Mouse (Mus musculus) cerebral cortex, adult 2 months (tissue): ENCODE measurements around the gene Slamf1.

Experiments used
- WGBS: fragments of 180-500 bp; shearing (Covaris S2); methylation state at CpG from one replicate; pipeline ENCODE4 v1.1.7; 2018; 5-methylcytosine and 5-hydroxymethylcytosine counted together

Slamf1 gene

DNA sequence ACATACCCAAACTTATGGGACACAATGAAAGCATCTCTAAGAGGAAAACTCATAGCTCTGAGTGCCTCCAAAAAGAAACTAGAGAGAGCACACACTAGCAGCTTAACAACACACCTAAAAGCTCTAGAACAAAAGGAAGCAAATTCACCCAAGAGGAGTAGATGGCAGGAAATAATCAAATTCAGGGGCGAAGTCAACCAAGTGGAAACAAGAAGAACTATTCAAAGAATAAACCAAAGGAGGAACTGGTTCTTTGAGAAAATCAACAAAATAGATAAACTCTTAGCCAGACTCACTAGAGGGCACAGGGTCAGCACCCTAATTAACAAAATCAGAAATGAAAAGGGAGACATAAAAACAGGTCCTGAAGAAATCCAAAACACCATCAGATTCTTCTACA is 44.1 kb downstream of the Slamf1 start:
- WGBS = 86% methylated on average over 1 of the region's 1 CpGs

DNA sequence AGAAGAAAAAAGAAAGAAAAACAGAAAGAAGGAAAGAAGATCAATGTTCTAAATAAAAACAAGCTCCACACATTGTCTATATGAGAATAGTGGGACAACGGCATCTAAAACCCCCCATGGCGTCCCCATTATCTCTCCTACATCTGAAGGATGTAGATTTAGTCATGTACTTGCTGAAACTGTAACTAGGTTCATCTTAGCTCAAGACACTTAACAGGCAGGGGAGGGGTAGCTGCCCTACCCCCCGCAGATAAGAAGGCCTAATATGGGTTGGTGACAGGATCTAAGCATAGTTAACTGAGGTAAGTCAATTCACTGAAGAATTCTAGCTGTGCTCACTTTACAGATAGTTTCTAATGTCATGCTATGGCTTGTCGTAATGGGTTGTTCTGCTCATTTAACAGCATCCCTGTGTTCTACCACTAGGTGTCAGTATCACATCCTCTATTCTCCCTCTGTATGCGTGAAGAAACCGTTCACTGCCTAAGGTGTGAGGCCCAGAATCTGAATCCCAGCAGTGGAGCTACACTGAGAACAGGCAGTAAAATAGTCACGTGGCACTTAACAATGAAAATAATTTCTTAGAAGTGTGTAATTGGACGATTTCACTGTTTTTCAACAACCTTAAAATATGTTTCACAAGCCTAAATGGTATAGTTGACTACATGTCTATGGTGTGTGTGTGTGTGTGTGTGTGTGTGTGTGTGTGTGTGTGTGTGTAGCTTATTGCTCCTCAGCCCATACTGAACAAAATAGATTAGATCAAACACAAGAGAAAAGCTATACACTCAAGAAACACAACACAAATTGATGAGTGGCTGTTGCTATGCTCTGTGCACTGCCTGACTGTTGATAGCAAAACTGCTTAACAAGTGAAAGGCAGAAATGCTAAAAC is 48.9 kb downstream of the Slamf1 start:
- WGBS = 10% methylated on average over 8 of the region's 8 CpGs

DNA sequence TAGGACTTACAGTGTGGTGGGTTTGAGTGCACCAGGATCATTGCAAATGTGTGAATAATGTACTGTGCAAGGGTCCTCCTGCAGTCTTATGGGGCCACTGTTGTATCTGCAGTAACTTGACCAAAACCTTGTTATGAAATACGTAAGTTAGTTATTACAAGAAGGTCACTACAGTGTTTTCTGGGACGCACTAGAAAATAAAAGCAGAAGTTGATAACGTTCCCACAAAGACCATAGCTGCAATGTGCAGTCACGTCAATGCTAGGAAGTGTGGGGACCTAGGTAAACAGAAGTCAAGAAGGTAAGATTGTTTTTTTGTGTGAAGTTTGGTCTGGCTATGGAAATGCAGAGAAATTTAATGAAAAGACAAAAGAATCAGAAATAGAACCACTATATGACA is 50.1 kb downstream of the Slamf1 start:
- WGBS = 94% methylated on average over 4 of the region's 4 CpGs

DNA sequence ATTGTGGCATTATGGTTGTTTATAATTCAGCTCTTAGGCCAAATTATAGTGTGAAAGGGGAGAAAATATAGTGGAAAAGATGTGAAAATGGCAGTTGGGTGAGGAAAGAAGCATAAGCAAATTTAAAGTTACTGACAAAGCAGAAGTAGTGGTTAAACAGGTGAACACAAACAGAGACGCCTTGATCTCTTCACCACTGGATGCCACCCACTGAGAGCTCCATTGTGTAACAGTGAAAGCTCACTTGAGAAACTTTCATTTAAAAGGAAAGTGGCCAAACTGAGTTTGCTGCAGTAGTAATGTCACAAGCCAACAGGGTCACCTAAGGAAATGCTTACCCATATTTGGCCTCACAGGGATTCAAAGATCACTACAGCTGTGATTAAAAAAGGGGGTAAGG is 54.4 kb downstream of the Slamf1 start:
- 53% methylated on average over 1 of the region's 1 CpGs for WGBS

DNA sequence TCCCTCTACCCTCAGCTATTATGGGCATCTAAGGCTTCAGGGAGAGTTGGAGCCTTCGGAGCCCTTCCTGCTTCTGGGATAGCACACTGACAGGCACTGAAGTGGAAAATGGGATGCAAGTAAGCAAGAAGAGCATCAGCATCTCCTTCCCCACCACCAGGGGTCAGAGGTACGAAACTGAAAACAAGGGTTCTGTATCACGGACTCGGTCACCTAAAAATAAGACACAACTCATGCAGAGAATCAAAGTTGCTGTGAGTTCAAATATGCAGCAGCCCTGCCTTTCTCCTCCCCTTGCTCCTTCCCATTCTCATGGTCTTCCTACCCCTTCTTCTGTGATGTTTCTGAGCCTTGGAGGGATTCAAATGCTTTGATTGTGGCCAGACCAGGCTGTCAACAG is 58.5 kb downstream of the Slamf1 start:
- WGBS = 40% methylated on average over 4 of the region's 4 CpGs

DNA sequence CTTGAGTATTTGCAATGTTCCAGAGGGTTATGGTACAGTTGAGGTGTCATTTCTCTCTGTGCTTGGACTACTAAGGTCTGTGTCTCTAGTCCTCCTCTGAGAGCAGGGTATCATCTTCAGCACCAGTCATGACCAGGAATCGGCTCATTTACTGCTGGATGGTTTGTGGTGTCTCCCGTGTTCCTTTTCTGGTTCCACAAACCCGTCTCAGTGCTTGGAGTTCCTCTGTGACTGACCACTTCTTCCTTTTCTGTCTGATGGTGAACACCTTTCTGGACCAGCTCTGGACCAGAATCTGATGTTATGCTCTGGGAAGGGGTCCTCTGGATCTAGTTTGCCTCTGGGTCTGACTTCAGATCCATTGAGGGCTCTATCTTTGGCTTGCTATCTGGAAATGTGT is 72.6 kb downstream of the Slamf1 start, which contains the start of gene Cd84:
Gene Cd84 (plus strand): TSS at position 210 of the 400 bp plus-strand sequence.
- 89% methylated on average over 3 of the region's 3 CpGs for WGBS

DNA sequence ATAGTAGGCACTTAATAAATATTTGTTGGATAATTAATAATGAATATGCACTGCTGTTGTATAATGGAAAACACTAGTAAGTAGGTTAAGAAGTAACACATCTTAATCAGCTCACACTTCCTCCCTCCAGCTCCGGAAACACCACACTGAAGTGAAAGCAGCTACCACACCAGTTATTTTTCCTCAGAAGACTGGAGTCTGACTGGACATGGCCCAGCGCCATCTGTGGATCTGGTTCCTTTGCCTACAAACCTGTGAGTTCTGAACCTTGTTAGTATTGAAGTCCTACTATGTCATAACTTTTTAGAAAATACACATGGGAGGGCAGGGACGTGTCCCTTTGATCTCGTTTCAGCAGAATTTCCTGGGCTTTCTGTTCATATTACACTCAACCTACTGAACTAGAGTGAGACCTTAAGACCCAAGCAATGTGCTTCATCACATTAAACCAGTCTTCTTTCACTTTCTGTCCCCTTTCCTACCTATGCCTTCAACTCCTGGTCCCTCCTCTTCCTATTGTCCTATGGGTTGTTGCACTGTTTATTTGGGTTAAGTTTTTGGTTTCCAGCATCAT is 73.6 kb downstream of the Slamf1 start:
- 79% methylated on average over 4 of the region's 4 CpGs for WGBS

DNA sequence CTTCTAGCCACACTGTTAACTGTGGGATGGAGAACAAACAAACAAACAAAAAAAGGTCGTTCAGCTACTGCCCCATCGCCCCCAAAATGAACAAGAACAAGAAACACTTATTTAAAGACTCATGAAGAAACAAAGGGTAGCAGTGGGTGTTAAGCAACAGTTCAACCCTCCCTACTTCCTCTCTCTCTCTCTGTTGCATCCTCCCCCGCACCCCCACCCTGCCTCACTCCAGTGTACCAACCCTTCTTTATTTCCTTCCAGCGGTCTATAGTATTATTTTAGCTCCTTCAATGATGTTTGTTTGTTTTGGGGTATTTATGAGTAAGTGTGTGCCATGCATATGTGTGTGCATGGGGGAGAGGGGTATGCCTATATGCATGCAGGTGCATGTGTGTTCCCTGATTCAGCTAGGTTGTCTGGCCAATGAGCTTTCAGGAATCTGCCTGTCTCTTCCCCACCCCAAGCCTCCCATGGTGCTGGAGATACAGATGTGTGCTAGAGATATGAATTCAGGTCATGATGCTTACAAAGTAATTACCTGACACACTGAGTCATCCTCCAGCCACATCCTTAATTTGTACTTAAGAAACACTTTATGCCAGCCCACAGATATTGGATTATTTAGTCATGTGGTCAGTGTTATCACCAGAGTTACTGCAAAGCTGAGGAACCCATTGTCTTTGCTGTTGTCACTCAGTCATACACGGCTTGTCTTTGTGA is 78.3 kb downstream of the Slamf1 start:
- 74% methylated on average over 5 of the region's 5 CpGs for WGBS

DNA sequence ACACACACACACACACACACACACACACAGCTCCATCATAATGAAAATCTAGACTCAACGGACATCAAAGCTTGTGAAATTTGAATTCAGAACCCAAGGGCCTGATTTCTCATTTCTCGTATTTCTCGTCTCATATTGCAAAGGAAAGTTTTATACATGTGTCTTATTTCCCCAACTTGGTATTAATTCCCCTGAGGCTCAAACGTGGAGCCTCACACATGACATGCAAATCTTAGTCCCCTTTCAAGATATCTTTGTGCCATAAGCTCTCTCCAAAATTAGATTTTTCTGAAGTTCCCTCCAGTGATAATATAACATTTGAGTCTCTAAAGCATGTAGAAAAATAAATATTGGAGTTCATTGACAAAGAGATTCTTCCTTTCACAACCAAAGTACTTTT is 81.8 kb downstream of the Slamf1 start:
- WGBS = 81% methylated on average over 4 of the region's 4 CpGs

DNA sequence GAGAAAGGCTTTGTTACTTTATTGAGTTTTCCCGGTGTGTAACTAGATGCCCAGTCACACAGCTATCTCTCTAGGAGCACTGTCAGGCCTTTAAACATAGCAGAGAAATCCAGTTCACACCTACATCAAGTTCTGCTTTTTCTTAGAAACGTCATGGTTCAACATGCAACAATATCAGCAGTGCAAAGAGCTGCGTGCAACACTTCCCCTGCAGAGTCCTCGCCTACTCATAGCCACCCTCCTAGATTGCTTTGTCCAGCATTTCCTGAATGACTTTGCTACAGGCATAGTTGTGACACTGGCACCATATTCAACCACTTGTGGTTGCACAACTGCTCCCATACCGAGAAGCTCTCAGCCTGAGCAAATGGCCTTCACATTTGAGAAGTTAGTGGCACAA is 82.5 kb downstream of the Slamf1 start:
- WGBS = 59% methylated on average over 5 of the region's 5 CpGs
